Mouse (Mus musculus) limb, embryonic 14.5 days (tissue): Measurements from ENCODE around the gene Tmem201. TPM values are rescaled to one million over a fixed set of nuclear protein-coding genes. Genes with fewer than 3 reads are reported as not detected.

Source experiments
- ATAC-seq: fragments of 200-750 bp; cut with Nextera tagmentation; 2 replicates; pipeline ENCODE4 v1.8.0; 2017; ENCODE audit warnings: low read depth, moderate number of reproducible peaks, moderate TSS enrichment; ENCODE audit not compliant: low FRiP score
- DNase-seq: peaks from one replicate; pipeline ENCODE4 v3.0.0-alpha.2; 2015; ENCODE audit warnings: low spot score
- H3K27ac ChIP-seq: fragments of 300-500 bp; sonication (generic); replicated peaks from 2 replicates; pipeline ENCODE4 v1.5.1; 2014; ENCODE audit warnings: low read depth, mild to moderate bottlenecking, low read length, moderate library complexity, mixed read lengths
- H3K27me3 ChIP-seq: fragments of 300-500 bp; sonication (generic); 2 replicates; pipeline ENCODE4 v1.6.1; 2014; ENCODE audit warnings: low read length, mixed read lengths; ENCODE audit not compliant: control insufficient read depth, insufficient read depth
- H3K36me3 ChIP-seq: fragments of 300-500 bp; sonication (generic); 2 replicates; pipeline ENCODE4 v1.6.1; 2014; ENCODE audit warnings: mild to moderate bottlenecking, low read length, moderate library complexity, mixed read lengths; ENCODE audit not compliant: control insufficient read depth, insufficient read depth
- H3K4me1 ChIP-seq: fragments of 300-500 bp; sonication (generic); 2 replicates; pipeline ENCODE4 v1.6.1; 2014; ENCODE audit warnings: antibody characterized with exemption, low read length, mixed read lengths; ENCODE audit not compliant: control insufficient read depth, insufficient read depth
- H3K4me2 ChIP-seq: fragments of 300-500 bp; sonication (generic); replicated peaks from 2 replicates; pipeline ENCODE4 v1.6.1; 2014; ENCODE audit warnings: low read depth, mild to moderate bottlenecking, low read length, moderate library complexity; ENCODE audit not compliant: severe bottlenecking
- H3K4me3 ChIP-seq: fragments of 300-500 bp; sonication (generic); replicated peaks from 2 replicates; pipeline ENCODE4 v1.5.1; 2014; ENCODE audit warnings: low read length
- H3K9ac ChIP-seq: fragments of 300-500 bp; sonication (generic); 2 replicates; pipeline ENCODE4 v1.6.1; 2014; ENCODE audit warnings: mild to moderate bottlenecking, low read depth, low read length, moderate library complexity; ENCODE audit not compliant: severe bottlenecking
- H3K9me3 ChIP-seq: fragments of 300-500 bp; sonication (generic); 2 replicates; pipeline ENCODE4 v1.6.1; 2016; ENCODE audit warnings: low read length; ENCODE audit not compliant: control insufficient read depth
- POLR2A ChIP-seq: fragments of 200-500 bp; IDR thresholded peaks from 2 replicates; pipeline ENCODE4 v1.8.0; 2012; ENCODE audit warnings: inconsistent platforms, mild to moderate bottlenecking, moderate library complexity, borderline replicate concordance; ENCODE audit not compliant: insufficient read depth, insufficient read length; ENCODE audit errors: extremely low read depth
- WGBS: fragments of 180-500 bp; shearing (Covaris S2); extraction: QIAGEN DNeasy Blood & Tissue Kit; methylation state at CpG from one replicate; pipeline ENCODE4 v1.1.7; 2014; 5-methylcytosine and 5-hydroxymethylcytosine counted together
- polyA plus RNA-seq, 2 experiments: library from polyadenylated mRNA; depleted of rRNA in 1 of 2; stranded (reverse) in 1 of 2; unstranded in 1 of 2; fragments of >200 nt; fragmentation: Nextera tagmentation in 1 of 2; extraction: Ambion mirVana in 1 of 2; gene quantifications; 2 replicates each; pipeline versions ENCODE4 v1.2.1 to v1.2.3; 2012 to 2014

The Tmem201 gene
- polyA plus RNA-seq, 2 experiments = 20.4 to 59.3 TPM

- Histone ChIP-seq H3K9me3 (no peaks in the 10 kb centered on the region), H3K27ac (no peak overlapping the region; the same call in 1 of the 2 replicates), H3K4me1 (peaks cover 39% of the 10 kb centered on the region), H3K27me3 (no peaks in the 10 kb centered on the region), H3K4me3 (no peak overlapping the region), H3K4me2 (no peak overlapping the region), H3K36me3 (peaks cover 36% of the 10 kb centered on the region), H3K9ac (0 out of 2 replicates have a peak overlapping the region, but pooled peaks have one; percentile 7)
- ATAC-seq (peak; percentile 20), DNase-seq (no peak)
- WGBS = 66% methylated on average over 10 of the region's 10 CpGs
- no peak for TF ChIP-seq POLR2A
Observed at GRCm38 (mm10) chr4:149732800-149733199, 5.0 kb downstream of the Tmem201 start.

GRCm38 (mm10) chr4:149732313-149732712 lies 5.5 kb downstream of the Tmem201 start:
- Histone ChIP-seq H3K27ac (no peak overlapping the region; the same call in 1 of the 2 replicates), H3K36me3 (peaks cover 41% of the 10 kb centered on the region), H3K4me3 (no peak overlapping the region), H3K27me3 (no peaks in the 10 kb centered on the region), H3K4me2 (no peak overlapping the region), H3K9ac (peak overlapping the region; percentile 31; the same call in 1 of the 2 replicates), H3K9me3 (no peaks in the 10 kb centered on the region), H3K4me1 (peaks cover 39% of the 10 kb centered on the region)
- ATAC-seq (peak; percentile 51), DNase-seq (no peak)
- WGBS = 88% methylated on average over 3 of the region's 3 CpGs
- TF ChIP-seq POLR2A = no peak

- WGBS = 78% methylated on average over 7 of the region's 7 CpGs
- Histone ChIP-seq H3K27me3 (no peaks in the 10 kb centered on the region), H3K9me3 (no peaks in the 10 kb centered on the region), H3K36me3 (peaks cover 56% of the 10 kb centered on the region), H3K4me3 (no peak overlapping the region), H3K27ac (no peak overlapping the region), H3K9ac (no peak overlapping the region), H3K4me2 (no peak overlapping the region), H3K4me1 (peaks cover 25% of the 10 kb centered on the region)
- no peak for TF ChIP-seq POLR2A
- ATAC-seq (no peak), DNase-seq (no peak)
Observed at GRCm38 (mm10) chr4:149730827-149731226, 7.0 kb downstream of the Tmem201 start.

DNA sequence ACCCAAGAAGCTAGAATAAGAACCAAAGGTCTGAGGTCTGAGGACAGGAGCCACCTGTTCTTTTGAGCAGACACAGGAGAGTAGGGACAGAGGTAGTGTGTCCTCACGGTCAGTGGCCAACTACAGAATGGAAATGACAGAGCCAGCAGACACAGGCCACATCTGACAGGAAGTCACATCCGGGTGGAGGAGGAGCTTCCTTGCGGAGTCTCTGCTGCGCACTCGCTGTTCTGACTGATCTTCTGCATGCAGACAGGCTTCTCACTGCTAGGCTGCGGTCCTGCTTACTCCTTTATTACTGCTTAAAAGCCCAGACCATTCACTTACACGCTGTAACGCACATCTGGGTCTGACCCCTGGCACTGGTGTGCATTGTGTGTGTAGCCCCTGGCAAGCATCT lies 9.0 kb downstream of the Tmem201 start:
- DNase-seq (no peak), ATAC-seq (no peak)
- no peak overlapping the region for H3K27ac ChIP-seq
- no peak overlapping the region for H3K9ac ChIP-seq
- no peak for TF ChIP-seq POLR2A
- no peaks in the 10 kb centered on the region for H3K9me3 ChIP-seq
- 66% methylated on average over 8 of the region's 8 CpGs for WGBS
- peaks cover 6% of the 10 kb centered on the region for H3K4me1 ChIP-seq
- H3K36me3 ChIP-seq = peaks cover 75% of the 10 kb centered on the region
- no peak overlapping the region for H3K4me3 ChIP-seq
- no peaks in the 10 kb centered on the region for H3K27me3 ChIP-seq
- H3K4me2 ChIP-seq = no peak overlapping the region

GRCm38 (mm10) chr4:149727636-149728035 lies 10.2 kb downstream of the Tmem201 start:
- WGBS = 96% methylated on average over 5 of the region's 5 CpGs

More at GRCm38 (mm10) chr4:149727636-149728035, 10.2 kb downstream of the Tmem201 start:
- DNase-seq = no peak
- no peak overlapping the region for H3K9ac ChIP-seq
- H3K4me3 ChIP-seq = no peak overlapping the region
- ATAC-seq = no peak
- no peak overlapping the region for H3K27ac ChIP-seq
- H3K4me2 ChIP-seq = no peak overlapping the region
- TF ChIP-seq POLR2A = no peak
- peaks cover 82% of the 10 kb centered on the region for H3K36me3 ChIP-seq
- no peaks in the 10 kb centered on the region for H3K4me1 ChIP-seq
- no peaks in the 10 kb centered on the region for H3K27me3 ChIP-seq
- no peaks in the 10 kb centered on the region for H3K9me3 ChIP-seq
